Mouse (Mus musculus): ENCODE results near the gene Clybl. TPM values are rescaled to one million over a fixed set of nuclear protein-coding genes. Genes with fewer than 3 reads are reported as not detected.

The Clybl gene
- total and polyA plus RNA-seq, 2 experiments from 2014 or later: 10.6 to 21.0 TPM

DNA sequence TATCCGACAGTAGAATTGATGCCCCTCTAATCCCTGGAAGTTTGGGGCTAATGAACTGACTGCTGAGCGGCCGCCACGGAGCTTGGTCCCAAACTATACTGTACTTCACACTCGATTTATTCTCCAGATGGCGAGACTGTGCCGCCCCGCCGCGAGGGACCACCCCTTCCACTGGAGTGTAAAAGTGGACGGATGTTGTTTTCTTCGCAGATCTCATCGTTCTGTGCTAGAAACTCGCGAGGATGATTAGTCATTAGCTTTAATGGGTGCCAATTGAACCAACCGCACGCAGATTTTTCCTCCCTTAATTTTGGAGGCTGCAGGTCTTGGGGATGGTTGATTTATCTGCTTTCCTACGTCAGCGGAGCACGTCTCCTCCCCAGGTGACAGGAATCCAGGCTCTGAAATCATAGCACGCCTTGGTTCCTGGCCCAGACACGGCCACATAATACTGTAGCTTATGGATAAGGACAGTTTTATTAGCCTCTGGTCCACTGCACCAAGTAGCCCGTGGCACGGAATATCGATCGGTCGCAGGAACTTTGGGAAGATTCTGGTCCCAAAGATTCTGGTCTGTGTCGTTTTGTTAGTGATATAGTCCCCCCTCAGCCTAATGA lies 185.9 kb downstream of the Clybl start:
- Histone ChIP-seq H3K9me3 (ENCODE audit: low read length) (no peaks in the 10 kb centered on the region), H3K4me3 (ENCODE audit: low read depth, low read length) (no peak overlapping the region), H3K9ac (no peak overlapping the region), H3K27ac (ENCODE audit: low read depth, low read length) (no peak overlapping the region), H3K27me3 (ENCODE audit: insufficient read depth, low read length) (no peaks in the 10 kb centered on the region; the same call in none of the 2 replicates), H3K36me3 (ENCODE audit: insufficient read depth) (no peaks in the 10 kb centered on the region), H3K4me1 (ENCODE audit: insufficient read depth) (no peaks in the 10 kb centered on the region), H3K4me2 (ENCODE audit: low read depth) (no peak overlapping the region)
- DNase-seq (no peak), ATAC-seq (no peak)
- WGBS: 61% methylated on average over 28 of the region's 28 CpGs
- no peak for TF ChIP-seq CTCF (IDR thresholded peaks at IDR 0.05; ENCODE audit: low read depth)

DNA sequence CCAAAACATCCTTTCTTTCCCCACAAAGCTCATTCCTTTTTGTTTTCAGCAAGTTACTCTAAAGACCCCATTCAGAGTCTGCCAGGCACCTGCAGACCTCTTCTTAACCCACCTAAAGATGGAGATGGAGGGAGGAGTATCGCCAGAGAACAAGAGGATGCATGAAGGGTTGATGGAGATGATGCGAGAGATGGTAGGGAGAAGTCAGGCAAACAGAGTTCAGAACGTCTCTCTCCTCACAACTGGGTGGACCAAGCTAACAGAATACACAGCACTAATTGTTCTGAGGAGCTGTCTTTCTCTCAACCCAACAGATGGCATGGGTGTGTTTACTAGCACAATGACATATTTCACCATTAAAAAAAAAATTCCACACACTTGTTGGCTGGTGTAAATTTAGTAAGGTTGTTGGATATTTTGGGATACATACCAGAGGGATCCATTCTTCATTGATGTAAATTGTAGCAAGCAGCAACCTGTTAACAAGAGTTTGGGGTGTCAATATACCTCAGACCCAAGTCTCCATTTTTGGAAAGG lies 186.4 kb downstream of the Clybl start:
- Histone ChIP-seq H3K27ac (ENCODE audit: low read depth, low read length) (no peak overlapping the region), H3K4me2 (ENCODE audit: low read depth) (no peak overlapping the region), H3K36me3 (ENCODE audit: insufficient read depth) (no peaks in the 10 kb centered on the region), H3K9ac (no peak overlapping the region), H3K27me3 (ENCODE audit: insufficient read depth, low read length) (no peaks in the 10 kb centered on the region; the same call in none of the 2 replicates), H3K4me3 (ENCODE audit: low read depth, low read length) (no peak overlapping the region), H3K4me1 (ENCODE audit: insufficient read depth) (no peaks in the 10 kb centered on the region), H3K9me3 (ENCODE audit: low read length) (no peaks in the 10 kb centered on the region)
- ATAC-seq (no peak), DNase-seq (no peak)
- no peak for TF ChIP-seq CTCF (IDR thresholded peaks at IDR 0.05; ENCODE audit: low read depth)
- 76% methylated on average over 3 of the region's 3 CpGs for WGBS

DNA sequence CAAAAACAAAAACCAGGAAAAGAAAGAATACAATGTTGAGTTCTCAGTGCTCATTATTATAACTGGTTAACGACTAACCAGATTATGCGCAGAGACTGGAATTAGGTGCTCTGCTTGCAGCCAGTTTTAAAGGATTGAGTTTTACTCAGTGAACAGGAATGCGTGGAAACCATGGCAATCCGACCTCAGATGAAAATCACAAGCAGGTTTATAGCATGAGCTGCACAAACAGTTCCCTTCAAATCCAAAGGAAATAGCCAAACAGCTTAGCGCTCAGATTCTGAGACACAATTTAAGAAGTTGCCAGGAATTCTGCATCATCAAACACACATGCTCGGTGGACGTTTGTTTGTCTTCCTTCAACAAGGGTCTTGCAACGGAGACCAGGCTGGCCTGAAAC lies 187.0 kb downstream of the Clybl start:
- TF ChIP-seq CTCF (IDR thresholded peaks at IDR 0.05; ENCODE audit: low read depth): no peak
- H3K36me3 ChIP-seq (ENCODE audit: insufficient read depth): no peaks in the 10 kb centered on the region
- no peak for DNase-seq
- 62% methylated on average over 8 of the region's 8 CpGs for WGBS
- no peak overlapping the region for H3K4me3 ChIP-seq (ENCODE audit: low read depth, low read length)
- no peak overlapping the region for H3K9ac ChIP-seq
- no peak for ATAC-seq
- no peaks in the 10 kb centered on the region for H3K4me1 ChIP-seq (ENCODE audit: insufficient read depth)
- no peaks in the 10 kb centered on the region for H3K9me3 ChIP-seq (ENCODE audit: low read length)
- no peak overlapping the region for H3K4me2 ChIP-seq (ENCODE audit: low read depth)
- no peaks in the 10 kb centered on the region; the same call in none of the 2 replicates for H3K27me3 ChIP-seq (ENCODE audit: insufficient read depth, low read length)
- no peak overlapping the region for H3K27ac ChIP-seq (ENCODE audit: low read depth, low read length)

DNA sequence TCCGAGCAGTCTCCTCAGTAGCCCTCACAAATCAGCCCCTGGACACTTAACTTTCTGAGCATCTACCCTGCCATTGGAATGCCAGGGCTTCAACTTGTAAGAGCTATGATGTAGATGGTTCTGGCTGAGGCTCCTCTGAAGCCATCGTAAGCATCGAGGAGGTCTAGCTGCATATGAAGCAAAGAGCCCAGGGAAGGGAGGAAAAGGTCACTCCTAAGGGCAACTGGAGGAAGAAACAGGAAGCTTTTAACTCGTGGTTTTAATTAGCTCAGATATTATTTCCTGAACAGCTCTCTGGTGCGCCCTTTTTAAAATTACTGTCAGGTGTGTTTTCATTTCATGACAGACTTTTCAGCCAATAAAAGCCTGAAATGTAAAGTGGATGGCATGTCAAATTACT lies 190.5 kb downstream of the Clybl start:
- Histone ChIP-seq H3K9me3 (ENCODE audit: low read length) (no peaks in the 10 kb centered on the region), H3K27me3 (ENCODE audit: insufficient read depth, low read length) (peaks cover 15% of the 10 kb centered on the region), H3K4me1 (ENCODE audit: insufficient read depth) (no peaks in the 10 kb centered on the region), H3K9ac (no peak overlapping the region), H3K27ac (ENCODE audit: low read depth, low read length) (no peak overlapping the region), H3K4me2 (ENCODE audit: low read depth) (no peak overlapping the region), H3K36me3 (ENCODE audit: insufficient read depth) (no peaks in the 10 kb centered on the region), H3K4me3 (ENCODE audit: low read depth, low read length) (no peak overlapping the region)
- no peak for DNase-seq
- TF ChIP-seq CTCF (IDR thresholded peaks at IDR 0.05; ENCODE audit: low read depth): no peak
- no peak for ATAC-seq
- 48% methylated on average over 5 of the region's 5 CpGs for WGBS

DNA sequence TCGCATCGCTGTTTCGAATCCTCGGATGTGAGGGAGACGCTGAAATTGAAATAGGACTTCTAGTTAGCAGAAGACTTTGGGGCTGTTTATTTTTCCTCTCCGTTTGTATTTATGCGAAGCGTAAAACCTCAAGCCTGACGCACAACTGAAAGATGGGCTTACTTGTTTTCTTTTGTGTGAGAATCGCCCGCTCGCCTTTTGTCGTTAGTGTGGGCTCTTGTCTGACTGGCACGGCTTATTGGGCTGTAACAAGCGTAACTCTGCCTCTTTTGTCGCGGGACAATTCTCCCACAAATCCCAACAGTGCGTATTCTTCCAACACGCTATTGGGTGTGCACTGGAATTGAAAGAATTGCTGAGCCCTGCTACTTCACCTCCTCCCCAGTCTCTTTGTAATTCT lies 192.0 kb downstream of the Clybl start:
- ATAC-seq (no peak), DNase-seq (no peak)
- Histone ChIP-seq H3K9me3 (ENCODE audit: low read length) (no peaks in the 10 kb centered on the region), H3K4me3 (ENCODE audit: low read depth, low read length) (0 out of 2 replicates have a peak overlapping the region, but pooled peaks have one; percentile 12), H3K36me3 (ENCODE audit: insufficient read depth) (no peaks in the 10 kb centered on the region), H3K4me2 (ENCODE audit: low read depth) (peak overlapping the region; percentile 29), H3K4me1 (ENCODE audit: insufficient read depth) (no peaks in the 10 kb centered on the region), H3K9ac (no peak overlapping the region), H3K27ac (ENCODE audit: low read depth, low read length) (no peak overlapping the region), H3K27me3 (ENCODE audit: insufficient read depth, low read length) (peaks cover 15% of the 10 kb centered on the region)
- WGBS: 6% methylated on average over 19 of the region's 19 CpGs
- TF ChIP-seq CTCF (IDR thresholded peaks at IDR 0.05; ENCODE audit: low read depth): no peak

DNA sequence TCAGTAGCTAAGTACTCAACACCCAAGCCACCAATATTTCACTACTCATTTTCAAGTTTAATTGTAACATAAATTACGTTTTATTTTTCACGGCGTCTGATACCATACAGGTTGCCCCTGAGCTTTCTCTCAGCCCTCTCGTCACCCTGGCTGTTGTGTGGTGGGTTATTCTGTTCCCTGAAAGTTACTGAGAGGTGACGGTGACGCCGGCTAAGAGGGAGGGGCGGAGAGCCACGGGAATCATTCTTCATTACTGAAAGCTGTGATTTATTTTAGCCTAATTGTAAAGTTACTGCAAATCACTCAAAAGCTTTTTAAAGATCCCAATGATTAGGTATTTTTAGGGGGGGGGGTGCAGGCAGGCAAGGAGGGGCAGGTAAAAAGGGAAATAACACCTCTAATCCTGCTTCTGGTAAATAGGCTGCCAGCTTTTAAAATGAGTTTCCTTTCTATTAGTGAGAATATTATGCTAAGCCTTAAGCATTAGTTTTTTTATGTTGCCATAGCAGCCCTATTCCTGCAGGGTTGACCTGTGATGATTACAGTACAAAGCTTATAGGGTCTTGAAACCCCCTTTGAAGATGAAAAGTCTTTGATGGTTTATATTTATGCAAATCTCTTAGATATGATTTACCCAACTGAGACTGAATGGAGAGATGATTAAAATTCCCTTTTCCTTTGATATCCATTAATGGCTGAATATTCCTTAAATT lies 192.9 kb downstream of the Clybl start:
- Histone ChIP-seq H3K27me3 (ENCODE audit: insufficient read depth, low read length) (peaks cover 20% of the 10 kb centered on the region), H3K36me3 (ENCODE audit: insufficient read depth) (no peaks in the 10 kb centered on the region), H3K9ac (no peak overlapping the region), H3K4me1 (ENCODE audit: insufficient read depth) (no peaks in the 10 kb centered on the region), H3K4me2 (ENCODE audit: low read depth) (no peak overlapping the region), H3K27ac (ENCODE audit: low read depth, low read length) (no peak overlapping the region), H3K4me3 (ENCODE audit: low read depth, low read length) (no peak overlapping the region), H3K9me3 (ENCODE audit: low read length) (no peaks in the 10 kb centered on the region)
- WGBS: 10% methylated on average over 9 of the region's 9 CpGs
- peak; percentile 36; the same call in 1 of the 2 replicates for ATAC-seq
- DNase-seq: no peak
- TF ChIP-seq CTCF (IDR thresholded peaks at IDR 0.05; ENCODE audit: low read depth): no peak

Data from forebrain, postnatal 0 days (tissue).